Mouse (Mus musculus): ENCODE measurements around the gene Serbp1. TPM values are rescaled to one million over a fixed set of nuclear protein-coding genes. Genes with fewer than 3 reads are reported as not detected.

The Serbp1 gene
- total and polyA plus RNA-seq, 2 experiments from 2014 or later, result 143 to 245 TPM

- ATAC-seq (ENCODE audit: insufficient read depth, low read depth), result no peak
- H3K36me3 ChIP-seq (replicated peaks; ENCODE audit: control insufficient read depth, insufficient read depth, low read length), result no peaks in the 10 kb centered on the region
- H3K27ac ChIP-seq (ENCODE audit: low read depth), result no peak overlapping the region
- H3K4me2 ChIP-seq (ENCODE audit: low read depth, low read length), result no peak overlapping the region
- DNase-seq (ENCODE audit: low spot score), result no peak
- no peak for TF ChIP-seq EP300 (IDR thresholded peaks at IDR 0.05; ENCODE audit: low read depth)
- TF ChIP-seq CTCF (IDR thresholded peaks at IDR 0.05; ENCODE audit: low read depth), result no peak
- H3K9me3 ChIP-seq (replicated peaks; ENCODE audit: control insufficient read depth, low read length), result no peaks in the 10 kb centered on the region
- WGBS, result 69% methylated on average over 5 of the region's 5 CpGs
- H3K4me3 ChIP-seq (ENCODE audit: low read depth, low read length), result no peak overlapping the region
- no peaks in the 10 kb centered on the region for H3K4me1 ChIP-seq (ENCODE audit: control insufficient read depth, insufficient read depth)
- no peak overlapping the region for H3K9ac ChIP-seq (replicated peaks; ENCODE audit: low read depth, low read length)
- H3K27me3 ChIP-seq (ENCODE audit: control insufficient read depth, insufficient read depth, low read length), result no peaks in the 10 kb centered on the region
These were observed 79.1 kb downstream of the Serbp1 start for GRCm38 (mm10) chr6:67317068-67317467.

GRCm38 (mm10) chr6:67317827-67318338 lies 79.9 kb downstream of the Serbp1 start:
- WGBS, result 75% methylated on average over 8 of the region's 8 CpGs
- TF ChIP-seq EP300 (IDR thresholded peaks at IDR 0.05; ENCODE audit: low read depth) (no peak), CTCF (IDR thresholded peaks at IDR 0.05; ENCODE audit: low read depth) (no peak)
- Histone ChIP-seq H3K36me3 (replicated peaks; ENCODE audit: control insufficient read depth, insufficient read depth, low read length) (no peaks in the 10 kb centered on the region), H3K27me3 (ENCODE audit: control insufficient read depth, insufficient read depth, low read length) (no peaks in the 10 kb centered on the region), H3K4me3 (ENCODE audit: low read depth, low read length) (no peak overlapping the region), H3K4me2 (ENCODE audit: low read depth, low read length) (no peak overlapping the region), H3K9me3 (replicated peaks; ENCODE audit: control insufficient read depth, low read length) (no peaks in the 10 kb centered on the region), H3K27ac (ENCODE audit: low read depth) (no peak overlapping the region), H3K9ac (replicated peaks; ENCODE audit: low read depth, low read length) (no peak overlapping the region), H3K4me1 (ENCODE audit: control insufficient read depth, insufficient read depth) (no peaks in the 10 kb centered on the region)
- ATAC-seq (ENCODE audit: insufficient read depth, low read depth), result no peak
- DNase-seq (ENCODE audit: low spot score), result no peak

- TF ChIP-seq EP300 (IDR thresholded peaks at IDR 0.05; ENCODE audit: low read depth) (no peak), CTCF (IDR thresholded peaks at IDR 0.05; ENCODE audit: low read depth) (peak; percentile 79)
- Histone ChIP-seq H3K27ac (ENCODE audit: low read depth) (no peak overlapping the region), H3K27me3 (ENCODE audit: control insufficient read depth, insufficient read depth, low read length) (no peaks in the 10 kb centered on the region), H3K36me3 (replicated peaks; ENCODE audit: control insufficient read depth, insufficient read depth, low read length) (no peaks in the 10 kb centered on the region), H3K4me1 (ENCODE audit: control insufficient read depth, insufficient read depth) (no peaks in the 10 kb centered on the region), H3K9me3 (replicated peaks; ENCODE audit: control insufficient read depth, low read length) (no peaks in the 10 kb centered on the region), H3K4me2 (ENCODE audit: low read depth, low read length) (no peak overlapping the region), H3K4me3 (ENCODE audit: low read depth, low read length) (no peak overlapping the region), H3K9ac (replicated peaks; ENCODE audit: low read depth, low read length) (no peak overlapping the region)
- ATAC-seq (ENCODE audit: insufficient read depth, low read depth) (no peak), DNase-seq (ENCODE audit: low spot score) (peak; percentile 46)
- WGBS, result 18% methylated on average over 10 of the region's 10 CpGs
These were observed 80.5 kb downstream of the Serbp1 start for GRCm38 (mm10) chr6:67318451-67318850.

- 76% methylated on average over 3 of the region's 3 CpGs for whole genome bisulfite sequencing
- H3K4me1 ChIP-seq (ENCODE audit: control insufficient read depth, insufficient read depth), result no peaks in the 10 kb centered on the region
- H3K27ac ChIP-seq (ENCODE audit: low read depth), result no peak overlapping the region
- ATAC-seq (ENCODE audit: insufficient read depth, low read depth) (no peak), DNase-seq (ENCODE audit: low spot score) (no peak)
- no peaks in the 10 kb centered on the region for H3K9me3 ChIP-seq (replicated peaks; ENCODE audit: control insufficient read depth, low read length)
- H3K36me3 ChIP-seq (replicated peaks; ENCODE audit: control insufficient read depth, insufficient read depth, low read length), result no peaks in the 10 kb centered on the region
- H3K27me3 ChIP-seq (ENCODE audit: control insufficient read depth, insufficient read depth, low read length), result no peaks in the 10 kb centered on the region
- H3K4me3 ChIP-seq (ENCODE audit: low read depth, low read length), result no peak overlapping the region
- H3K9ac ChIP-seq (replicated peaks; ENCODE audit: low read depth, low read length), result no peak overlapping the region
- no peak overlapping the region for H3K4me2 ChIP-seq (ENCODE audit: low read depth, low read length)
- TF ChIP-seq CTCF (IDR thresholded peaks at IDR 0.05; ENCODE audit: low read depth) (no peak), EP300 (IDR thresholded peaks at IDR 0.05; ENCODE audit: low read depth) (no peak)
These were observed 85.8 kb downstream of the Serbp1 start for GRCm38 (mm10) chr6:67323788-67324187.

- Histone ChIP-seq H3K27me3 (ENCODE audit: control insufficient read depth, insufficient read depth, low read length) (no peaks in the 10 kb centered on the region), H3K9me3 (replicated peaks; ENCODE audit: control insufficient read depth, low read length) (no peaks in the 10 kb centered on the region), H3K9ac (replicated peaks; ENCODE audit: low read depth, low read length) (no peak overlapping the region), H3K4me1 (ENCODE audit: control insufficient read depth, insufficient read depth) (no peaks in the 10 kb centered on the region), H3K4me3 (ENCODE audit: low read depth, low read length) (no peak overlapping the region), H3K36me3 (replicated peaks; ENCODE audit: control insufficient read depth, insufficient read depth, low read length) (no peaks in the 10 kb centered on the region), H3K4me2 (ENCODE audit: low read depth, low read length) (no peak overlapping the region), H3K27ac (ENCODE audit: low read depth) (no peak overlapping the region)
- ATAC-seq (ENCODE audit: insufficient read depth, low read depth) (no peak), DNase-seq (ENCODE audit: low spot score) (no peak)
- TF ChIP-seq EP300 (IDR thresholded peaks at IDR 0.05; ENCODE audit: low read depth), result no peak
- TF ChIP-seq CTCF (IDR thresholded peaks at IDR 0.05; ENCODE audit: low read depth), result no peak
These were observed 100.0 kb downstream of the Serbp1 start for GRCm38 (mm10) chr6:67337943-67338342.

- H3K4me3 ChIP-seq (ENCODE audit: low read depth, low read length), result no peak overlapping the region
- no peak overlapping the region for H3K9ac ChIP-seq (replicated peaks; ENCODE audit: low read depth, low read length)
- TF ChIP-seq EP300 (IDR thresholded peaks at IDR 0.05; ENCODE audit: low read depth), result no peak
- DNase-seq (ENCODE audit: low spot score), result no peak
- no peak overlapping the region for H3K27ac ChIP-seq (ENCODE audit: low read depth)
- no peaks in the 10 kb centered on the region for H3K36me3 ChIP-seq (replicated peaks; ENCODE audit: control insufficient read depth, insufficient read depth, low read length)
- H3K4me2 ChIP-seq (ENCODE audit: low read depth, low read length), result no peak overlapping the region
- H3K9me3 ChIP-seq (replicated peaks; ENCODE audit: control insufficient read depth, low read length), result no peaks in the 10 kb centered on the region
- no peaks in the 10 kb centered on the region for H3K27me3 ChIP-seq (ENCODE audit: control insufficient read depth, insufficient read depth, low read length)
- no peaks in the 10 kb centered on the region for H3K4me1 ChIP-seq (ENCODE audit: control insufficient read depth, insufficient read depth)
- ATAC-seq (ENCODE audit: insufficient read depth, low read depth), result no peak
These were observed 101.5 kb downstream of the Serbp1 start for GRCm38 (mm10) chr6:67339494-67339893.

Other genes with a start within 250 kb of the Serbp1 start
- gene Gadd45a, start 200.7 kb upstream of the Serbp1 start, total RNA-seq (2014; rRNA removed; ENCODE audit: low replicate concordance), result 9.7 and 13.2 TPM in 2 replicates
- gene Gadd45a, start 200.7 kb upstream of the Serbp1 start, polyA plus RNA-seq (2015; fragmentation: Nextera tagmentation; extraction: Ambion mirVana), result 14.5 and 15.1 TPM in 2 replicates
- gene Il12rb2, start 138.0 kb downstream of the Serbp1 start, total RNA-seq (2014; rRNA removed; ENCODE audit: low replicate concordance), result 0.12 and 0.61 TPM in 2 replicates
- not detected in 2 replicates for gene Il12rb2, start 138.0 kb downstream of the Serbp1 start, polyA plus RNA-seq (2015; fragmentation: Nextera tagmentation; extraction: Ambion mirVana)